Mouse (Mus musculus): ENCODE data around the gene Ccdc90b. TPM values are rescaled to one million over a fixed set of nuclear protein-coding genes. Genes with fewer than 3 reads are reported as not detected.

Gene Ccdc90b
- total and polyA plus RNA-seq, 2 experiments from 2014 or later = 47.3 to 52.2 TPM

DNA sequence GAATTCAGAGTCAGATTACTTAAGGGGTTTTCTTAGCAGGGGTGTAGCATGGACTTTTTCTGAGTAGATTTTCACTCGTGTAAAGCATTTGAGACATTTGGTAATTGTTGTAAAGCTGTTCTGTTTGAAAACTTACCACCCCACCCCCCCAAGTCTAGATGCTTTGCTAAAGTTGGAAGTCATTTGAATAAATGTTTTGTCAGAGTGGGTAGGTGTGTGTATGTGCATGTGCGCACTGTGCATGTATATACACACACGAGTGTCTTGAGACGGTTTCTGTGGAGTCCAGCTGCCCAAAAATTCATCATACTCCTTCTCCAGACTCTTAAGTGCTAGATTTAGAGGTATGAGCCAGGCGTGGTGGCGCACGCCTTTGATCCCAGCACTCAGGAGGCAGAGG is 22.6 kb downstream of the Ccdc90b start:
- no peak for DNase-seq (ENCODE audit: low spot score)
- no peak overlapping the region for H3K9ac ChIP-seq (replicated peaks; ENCODE audit: low read length, poor library complexity, severe bottlenecking)
- no peaks in the 10 kb centered on the region for H3K4me1 ChIP-seq (ENCODE audit: insufficient read depth, low read length)
- no peak overlapping the region for H3K27ac ChIP-seq (ENCODE audit: low read depth, low read length)
- H3K4me3 ChIP-seq (ENCODE audit: low read depth, low read length) = no peak overlapping the region
- no peaks in the 10 kb centered on the region for H3K27me3 ChIP-seq (ENCODE audit: insufficient read depth, low read length)
- 91% methylated on average over 7 of the region's 7 CpGs for WGBS
- ATAC-seq (ENCODE audit: low FRiP score) = no peak
- H3K4me2 ChIP-seq (ENCODE audit: low read depth, low read length, poor library complexity, severe bottlenecking) = no peak overlapping the region
- no peaks in the 10 kb centered on the region for H3K9me3 ChIP-seq (ENCODE audit: low read length)
- TF ChIP-seq CTCF (IDR thresholded peaks at IDR 0.05) = no peak
- H3K36me3 ChIP-seq (ENCODE audit: insufficient read depth, low read length) = peaks cover 17% of the 10 kb centered on the region; the same call in 1 of the 2 replicates

GRCm38 (mm10) chr7:92589986-92590385 is 29.0 kb downstream of the Ccdc90b start:
- H3K9ac ChIP-seq (replicated peaks; ENCODE audit: low read length, poor library complexity, severe bottlenecking) = no peak overlapping the region
- no peak overlapping the region for H3K4me3 ChIP-seq (ENCODE audit: low read depth, low read length)
- DNase-seq (ENCODE audit: low spot score) (no peak), ATAC-seq (ENCODE audit: low FRiP score) (no peak)
- no peak for TF ChIP-seq CTCF (IDR thresholded peaks at IDR 0.05)
- 95% methylated on average over 7 of the region's 7 CpGs for WGBS
- H3K4me1 ChIP-seq (ENCODE audit: insufficient read depth, low read length) = no peaks in the 10 kb centered on the region
- H3K36me3 ChIP-seq (ENCODE audit: insufficient read depth, low read length) = no peaks in the 10 kb centered on the region
- H3K27me3 ChIP-seq (ENCODE audit: insufficient read depth, low read length) = no peaks in the 10 kb centered on the region
- H3K9me3 ChIP-seq (ENCODE audit: low read length) = no peaks in the 10 kb centered on the region
- H3K4me2 ChIP-seq (ENCODE audit: low read depth, low read length, poor library complexity, severe bottlenecking) = no peak overlapping the region
- no peak overlapping the region for H3K27ac ChIP-seq (ENCODE audit: low read depth, low read length)

DNA sequence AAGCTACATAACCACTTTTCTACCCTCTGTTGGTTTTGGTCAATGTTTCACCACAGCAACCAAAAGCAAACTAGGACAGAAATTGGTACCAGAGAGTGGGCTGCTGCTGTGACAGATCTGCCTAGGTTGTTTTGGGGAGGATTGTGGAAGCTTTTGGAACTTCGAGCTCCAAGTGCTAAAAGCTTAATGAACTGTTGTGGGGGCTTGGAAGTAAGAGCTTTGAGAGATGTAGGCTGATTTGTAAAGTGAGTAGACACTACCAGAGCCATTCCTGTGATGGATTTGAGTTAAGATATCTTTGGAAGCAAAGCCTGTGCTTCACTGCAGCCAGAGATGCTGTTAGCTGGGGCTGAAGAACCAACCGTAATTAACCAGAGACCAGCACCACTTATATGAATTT is 29.9 kb downstream of the Ccdc90b start:
- Histone ChIP-seq H3K36me3 (ENCODE audit: insufficient read depth, low read length) (no peaks in the 10 kb centered on the region), H3K4me1 (ENCODE audit: insufficient read depth, low read length) (no peaks in the 10 kb centered on the region), H3K27ac (ENCODE audit: low read depth, low read length) (no peak overlapping the region), H3K9ac (replicated peaks; ENCODE audit: low read length, poor library complexity, severe bottlenecking) (no peak overlapping the region), H3K4me3 (ENCODE audit: low read depth, low read length) (no peak overlapping the region), H3K4me2 (ENCODE audit: low read depth, low read length, poor library complexity, severe bottlenecking) (no peak overlapping the region), H3K9me3 (ENCODE audit: low read length) (no peaks in the 10 kb centered on the region), H3K27me3 (ENCODE audit: insufficient read depth, low read length) (no peaks in the 10 kb centered on the region)
- ATAC-seq (ENCODE audit: low FRiP score) (no peak), DNase-seq (ENCODE audit: low spot score) (no peak)
- no peak for TF ChIP-seq CTCF (IDR thresholded peaks at IDR 0.05)
- WGBS = 91% methylated on average over 2 of the region's 2 CpGs

DNA sequence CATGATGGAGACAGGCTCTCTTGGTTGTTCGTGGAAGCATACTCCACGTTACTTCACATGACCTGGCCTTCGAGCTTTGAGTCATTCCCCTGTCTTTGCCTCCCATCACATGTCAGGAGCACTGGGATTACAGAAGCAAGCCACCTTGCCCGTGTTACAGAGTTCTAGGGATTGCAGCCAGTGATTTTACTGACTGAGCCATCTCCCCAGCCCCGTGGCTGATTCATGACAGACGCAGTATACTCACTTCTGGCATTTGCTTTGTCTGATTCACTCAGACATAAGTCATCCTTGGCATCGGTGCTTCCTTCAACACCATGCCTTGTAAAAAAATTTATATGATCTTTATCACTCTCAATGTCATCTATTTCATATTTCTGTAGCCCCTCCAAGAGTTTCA is 44.0 kb downstream of the Ccdc90b start:
- no peaks in the 10 kb centered on the region for H3K4me1 ChIP-seq (ENCODE audit: insufficient read depth, low read length)
- DNase-seq (ENCODE audit: low spot score) = no peak
- H3K9ac ChIP-seq (replicated peaks; ENCODE audit: low read length, poor library complexity, severe bottlenecking) = no peak overlapping the region
- no peak for TF ChIP-seq CTCF (IDR thresholded peaks at IDR 0.05)
- H3K36me3 ChIP-seq (ENCODE audit: insufficient read depth, low read length) = peaks cover 19% of the 10 kb centered on the region
- H3K9me3 ChIP-seq (ENCODE audit: low read length) = no peaks in the 10 kb centered on the region
- H3K4me3 ChIP-seq (ENCODE audit: low read depth, low read length) = no peak overlapping the region
- no peak for ATAC-seq (ENCODE audit: low FRiP score)
- no peak overlapping the region for H3K27ac ChIP-seq (ENCODE audit: low read depth, low read length)
- 93% methylated on average over 7 of the region's 7 CpGs for WGBS
- H3K4me2 ChIP-seq (ENCODE audit: low read depth, low read length, poor library complexity, severe bottlenecking) = no peak overlapping the region
- no peaks in the 10 kb centered on the region for H3K27me3 ChIP-seq (ENCODE audit: insufficient read depth, low read length)

DNA sequence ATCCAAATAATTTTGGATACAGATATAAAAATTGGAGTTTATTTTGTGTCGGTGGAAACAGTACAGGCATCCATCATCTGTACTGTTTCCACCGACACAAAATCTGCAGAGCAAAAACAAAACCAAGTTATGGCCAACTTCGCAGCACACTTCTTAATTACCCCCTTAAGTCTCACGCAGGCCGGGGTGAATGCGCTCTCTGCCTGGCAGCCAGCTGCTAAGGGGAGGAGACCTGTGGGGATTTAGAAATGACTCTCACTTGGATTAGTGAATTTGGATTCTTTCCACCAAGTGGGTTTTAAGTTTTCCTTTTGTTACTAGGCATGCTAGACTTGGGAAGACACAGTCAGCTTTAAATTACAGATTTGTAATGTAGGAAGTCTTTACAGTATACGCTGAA is 49.9 kb downstream of the Ccdc90b start:
- no peak overlapping the region for H3K4me3 ChIP-seq (ENCODE audit: low read depth, low read length)
- ATAC-seq (ENCODE audit: low FRiP score) (no peak), DNase-seq (ENCODE audit: low spot score) (no peak)
- 56% methylated on average over 7 of the region's 7 CpGs for WGBS
- peaks cover 13% of the 10 kb centered on the region for H3K36me3 ChIP-seq (ENCODE audit: insufficient read depth, low read length)
- H3K4me2 ChIP-seq (ENCODE audit: low read depth, low read length, poor library complexity, severe bottlenecking) = no peak overlapping the region
- H3K27ac ChIP-seq (ENCODE audit: low read depth, low read length) = no peak overlapping the region
- no peak for TF ChIP-seq CTCF (IDR thresholded peaks at IDR 0.05)
- H3K27me3 ChIP-seq (ENCODE audit: insufficient read depth, low read length) = no peaks in the 10 kb centered on the region
- H3K9ac ChIP-seq (replicated peaks; ENCODE audit: low read length, poor library complexity, severe bottlenecking) = no peak overlapping the region
- no peaks in the 10 kb centered on the region for H3K9me3 ChIP-seq (ENCODE audit: low read length)
- H3K4me1 ChIP-seq (ENCODE audit: insufficient read depth, low read length) = no peaks in the 10 kb centered on the region

- TF ChIP-seq CTCF (IDR thresholded peaks at IDR 0.05) = peak; percentile 54
- H3K9ac ChIP-seq (replicated peaks; ENCODE audit: low read length, poor library complexity, severe bottlenecking) = no peak overlapping the region
- ATAC-seq (ENCODE audit: low FRiP score) (no peak), DNase-seq (ENCODE audit: low spot score) (peak; percentile 18)
- H3K4me3 ChIP-seq (ENCODE audit: low read depth, low read length) = no peak overlapping the region
- H3K4me2 ChIP-seq (ENCODE audit: low read depth, low read length, poor library complexity, severe bottlenecking) = no peak overlapping the region
- no peaks in the 10 kb centered on the region for H3K9me3 ChIP-seq (ENCODE audit: low read length)
- H3K27ac ChIP-seq (ENCODE audit: low read depth, low read length) = no peak overlapping the region
- 53% methylated on average over 2 of the region's 2 CpGs for WGBS
- no peaks in the 10 kb centered on the region for H3K27me3 ChIP-seq (ENCODE audit: insufficient read depth, low read length)
- H3K36me3 ChIP-seq (ENCODE audit: insufficient read depth, low read length) = peaks cover 9% of the 10 kb centered on the region; the same call in 1 of the 2 replicates
- no peaks in the 10 kb centered on the region for H3K4me1 ChIP-seq (ENCODE audit: insufficient read depth, low read length)
Observed at GRCm38 (mm10) chr7:92624488-92624887, 63.5 kb downstream of the Ccdc90b start.
